Mouse (Mus musculus): ENCODE measurements around the gene Gm13697. TPM values are rescaled to one million over a fixed set of nuclear protein-coding genes. Genes with fewer than 3 reads are reported as not detected.

Gene Gm13697
- polyA plus RNA-seq, 1 experiment from 2014 or later = not detected

DNA sequence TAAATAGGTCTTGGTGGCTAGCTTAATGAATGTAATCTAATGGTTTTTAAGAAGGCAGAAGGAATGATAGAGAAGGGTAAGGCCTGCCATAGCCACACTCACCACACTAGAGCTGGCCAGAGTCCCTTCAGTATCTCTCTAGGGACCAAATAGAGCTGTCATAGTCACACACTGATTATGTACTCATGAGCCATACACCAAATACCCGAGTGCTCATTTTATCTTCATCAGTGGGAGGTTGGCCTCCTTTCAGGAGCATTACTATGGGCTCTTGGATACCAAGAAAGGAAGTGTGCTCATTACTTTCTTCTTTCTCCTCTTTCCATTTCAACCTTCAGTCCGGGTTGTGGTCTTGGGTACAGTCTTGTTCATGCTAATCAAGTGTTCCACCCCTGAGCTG, 37.4 kb downstream of the Gm13697 start:
- 79% methylated on average over 2 of the region's 2 CpGs for WGBS

DNA sequence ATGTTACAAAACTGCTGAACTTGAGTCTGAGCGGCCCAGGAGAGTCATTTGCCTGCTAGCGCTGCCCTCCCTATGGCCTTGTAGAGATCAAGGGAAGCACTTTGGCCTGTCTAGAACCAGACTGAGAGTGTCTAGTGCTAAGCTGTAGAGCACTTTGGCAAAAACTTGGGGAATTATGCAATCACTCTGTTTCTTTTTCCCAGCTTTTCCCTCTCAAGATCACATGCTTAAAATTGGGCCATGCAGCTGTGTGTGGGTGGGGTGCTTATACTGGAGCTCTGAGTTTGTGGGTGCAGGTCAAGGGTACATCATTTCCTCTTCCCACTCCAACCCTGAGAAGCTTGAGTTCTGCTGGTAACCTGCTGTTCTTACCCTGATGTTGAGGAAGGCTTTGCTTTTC, 38.4 kb downstream of the Gm13697 start:
- no peaks in the 10 kb centered on the region for H3K9me3 ChIP-seq (ENCODE audit: control insufficient read depth, low read length)
- no peaks in the 10 kb centered on the region for H3K4me1 ChIP-seq (ENCODE audit: control insufficient read depth, insufficient read depth, low read length)
- H3K27ac ChIP-seq (ENCODE audit: low read depth, low read length) = no peak overlapping the region
- H3K4me2 ChIP-seq = no peak overlapping the region
- H3K4me3 ChIP-seq (ENCODE audit: low read depth, low read length) = no peak overlapping the region
- no peak for DNase-seq (ENCODE audit: low spot score, missing footprints)
- H3K36me3 ChIP-seq (ENCODE audit: control insufficient read depth, insufficient read depth, low read length) = no peaks in the 10 kb centered on the region
- ATAC-seq (ENCODE audit: low FRiP score) = no peak
- no peak overlapping the region for H3K9ac ChIP-seq (ENCODE audit: low read length)
- 100% methylated on average over 2 of the region's 2 CpGs for WGBS
- no peaks in the 10 kb centered on the region for H3K27me3 ChIP-seq (ENCODE audit: control insufficient read depth, insufficient read depth, low read length)

More for the DNA sequence above, 37.4 kb downstream of the Gm13697 start:
- H3K9ac ChIP-seq (ENCODE audit: low read length) = no peak overlapping the region
- H3K4me3 ChIP-seq (ENCODE audit: low read depth, low read length) = no peak overlapping the region
- DNase-seq (ENCODE audit: low spot score, missing footprints) = no peak
- no peaks in the 10 kb centered on the region for H3K4me1 ChIP-seq (ENCODE audit: control insufficient read depth, insufficient read depth, low read length)
- H3K36me3 ChIP-seq (ENCODE audit: control insufficient read depth, insufficient read depth, low read length) = no peaks in the 10 kb centered on the region
- no peak for ATAC-seq (ENCODE audit: low FRiP score)
- H3K4me2 ChIP-seq = no peak overlapping the region
- H3K27me3 ChIP-seq (ENCODE audit: control insufficient read depth, insufficient read depth, low read length) = no peaks in the 10 kb centered on the region
- H3K9me3 ChIP-seq (ENCODE audit: control insufficient read depth, low read length) = no peaks in the 10 kb centered on the region
- H3K27ac ChIP-seq (ENCODE audit: low read depth, low read length) = no peak overlapping the region

DNA sequence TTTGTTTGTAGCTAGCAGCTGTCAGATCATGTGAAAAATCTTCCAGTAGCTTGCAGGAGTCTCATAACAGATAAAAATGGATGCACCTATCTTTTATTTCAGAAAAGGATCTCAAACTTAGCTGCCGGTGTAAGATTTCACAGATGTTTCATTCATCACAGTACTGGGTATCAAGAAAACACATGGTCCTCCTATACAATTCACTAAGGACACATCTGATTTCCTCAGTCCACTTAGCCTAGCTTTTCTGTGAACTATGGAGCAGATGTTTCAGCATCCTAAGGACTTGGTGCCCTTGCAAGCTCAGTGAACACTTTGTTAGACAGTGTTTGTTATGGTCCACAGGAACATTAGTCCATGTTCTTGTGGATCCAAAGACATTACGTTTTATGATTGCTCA, 38.8 kb downstream of the Gm13697 start:
- H3K4me1 ChIP-seq (ENCODE audit: control insufficient read depth, insufficient read depth, low read length) = no peaks in the 10 kb centered on the region
- H3K27me3 ChIP-seq (ENCODE audit: control insufficient read depth, insufficient read depth, low read length) = no peaks in the 10 kb centered on the region
- no peak overlapping the region for H3K4me2 ChIP-seq
- no peak overlapping the region for H3K9ac ChIP-seq (ENCODE audit: low read length)
- no peaks in the 10 kb centered on the region for H3K36me3 ChIP-seq (ENCODE audit: control insufficient read depth, insufficient read depth, low read length)
- WGBS = 89% methylated on average over 2 of the region's 2 CpGs
- no peaks in the 10 kb centered on the region for H3K9me3 ChIP-seq (ENCODE audit: control insufficient read depth, low read length)
- H3K4me3 ChIP-seq (ENCODE audit: low read depth, low read length) = no peak overlapping the region
- ATAC-seq (ENCODE audit: low FRiP score) (no peak), DNase-seq (ENCODE audit: low spot score, missing footprints) (no peak)
- H3K27ac ChIP-seq (ENCODE audit: low read depth, low read length) = no peak overlapping the region

DNA sequence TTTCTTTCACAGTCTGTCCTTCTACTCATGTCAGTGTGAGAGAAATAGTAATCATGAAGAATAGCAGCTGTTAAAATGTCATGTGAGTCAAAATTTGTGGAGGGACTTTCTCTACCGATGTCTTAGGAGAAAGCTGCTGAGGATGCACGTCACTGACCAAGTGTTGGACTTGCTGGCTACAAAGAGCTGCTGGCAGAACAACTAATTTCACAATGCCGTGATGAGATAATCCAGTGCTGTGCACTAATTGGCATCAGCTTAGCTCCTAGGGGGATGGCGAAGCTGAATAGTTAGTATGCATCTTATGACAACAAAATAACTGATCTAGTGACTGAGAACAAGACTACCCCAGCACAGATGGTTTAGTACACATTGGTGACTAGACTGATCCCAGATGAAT, 40.7 kb downstream of the Gm13697 start:
- H3K36me3 ChIP-seq (ENCODE audit: control insufficient read depth, insufficient read depth, low read length) = no peaks in the 10 kb centered on the region
- no peaks in the 10 kb centered on the region for H3K4me1 ChIP-seq (ENCODE audit: control insufficient read depth, insufficient read depth, low read length)
- ATAC-seq (ENCODE audit: low FRiP score) = no peak
- H3K27ac ChIP-seq (ENCODE audit: low read depth, low read length) = no peak overlapping the region
- no peak for DNase-seq (ENCODE audit: low spot score, missing footprints)
- no peak overlapping the region for H3K4me3 ChIP-seq (ENCODE audit: low read depth, low read length)
- H3K4me2 ChIP-seq = no peak overlapping the region
- no peaks in the 10 kb centered on the region for H3K27me3 ChIP-seq (ENCODE audit: control insufficient read depth, insufficient read depth, low read length)
- H3K9ac ChIP-seq (ENCODE audit: low read length) = no peak overlapping the region
- 42% methylated on average over 4 of the region's 4 CpGs for WGBS
- H3K9me3 ChIP-seq (ENCODE audit: control insufficient read depth, low read length) = no peaks in the 10 kb centered on the region

DNA sequence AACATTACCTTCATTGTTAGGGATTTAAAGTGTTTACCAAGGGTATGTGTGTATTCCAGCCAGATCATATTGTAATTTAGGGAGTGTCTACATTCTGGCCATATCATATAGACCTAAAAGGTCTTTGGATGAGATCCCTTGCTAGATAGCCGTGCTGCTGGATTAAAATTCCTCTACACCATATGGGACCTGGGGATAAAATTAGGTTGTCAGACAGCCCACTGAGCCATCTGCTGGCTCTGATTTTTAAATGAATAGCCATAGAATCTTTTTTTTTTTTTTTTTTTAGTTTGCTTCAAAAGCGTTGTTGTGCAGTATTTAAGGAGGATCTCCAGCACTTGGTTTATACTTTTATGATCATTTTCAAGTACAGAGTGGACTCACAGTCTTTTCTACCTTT, 48.0 kb downstream of the Gm13697 start:
- Histone ChIP-seq H3K4me1 (ENCODE audit: control insufficient read depth, insufficient read depth, low read length) (no peaks in the 10 kb centered on the region), H3K9me3 (ENCODE audit: control insufficient read depth, low read length) (no peaks in the 10 kb centered on the region), H3K9ac (ENCODE audit: low read length) (no peak overlapping the region), H3K27me3 (ENCODE audit: control insufficient read depth, insufficient read depth, low read length) (no peaks in the 10 kb centered on the region), H3K4me2 (no peak overlapping the region), H3K27ac (ENCODE audit: low read depth, low read length) (no peak overlapping the region), H3K4me3 (ENCODE audit: low read depth, low read length) (no peak overlapping the region), H3K36me3 (ENCODE audit: control insufficient read depth, insufficient read depth, low read length) (no peaks in the 10 kb centered on the region)
- no peak for DNase-seq (ENCODE audit: low spot score, missing footprints)
- no peak for ATAC-seq (ENCODE audit: low FRiP score)
- WGBS = 86% methylated on average over 2 of the region's 2 CpGs

DNA sequence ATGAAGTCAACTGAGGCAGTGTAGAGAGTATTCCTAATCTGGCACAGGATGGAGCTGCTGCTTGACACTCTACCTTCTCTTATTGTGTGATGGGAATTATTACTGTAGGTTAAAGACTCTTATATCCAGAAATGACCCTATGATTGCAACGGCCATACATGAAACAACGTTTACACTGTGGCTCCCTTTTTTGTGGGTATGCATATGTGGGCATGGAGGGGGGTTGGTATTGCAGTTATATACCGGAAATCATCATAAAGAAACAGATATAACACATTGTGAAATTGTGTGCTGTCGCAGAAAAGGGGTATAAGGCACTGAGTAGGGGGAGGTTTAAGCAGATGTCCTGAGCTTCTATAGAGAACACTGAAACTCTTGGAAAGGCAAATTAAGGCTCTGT, 51.5 kb downstream of the Gm13697 start:
- Histone ChIP-seq H3K9me3 (ENCODE audit: control insufficient read depth, low read length) (no peaks in the 10 kb centered on the region), H3K27me3 (ENCODE audit: control insufficient read depth, insufficient read depth, low read length) (no peaks in the 10 kb centered on the region), H3K4me1 (ENCODE audit: control insufficient read depth, insufficient read depth, low read length) (no peaks in the 10 kb centered on the region), H3K27ac (ENCODE audit: low read depth, low read length) (no peak overlapping the region), H3K4me2 (no peak overlapping the region), H3K9ac (ENCODE audit: low read length) (no peak overlapping the region), H3K4me3 (ENCODE audit: low read depth, low read length) (no peak overlapping the region), H3K36me3 (ENCODE audit: control insufficient read depth, insufficient read depth, low read length) (no peaks in the 10 kb centered on the region)
- ATAC-seq (ENCODE audit: low FRiP score) (no peak), DNase-seq (ENCODE audit: low spot score, missing footprints) (no peak)
- WGBS = 91% methylated on average over 4 of the region's 4 CpGs

Other genes with a start within 250 kb of the Gm13697 start
- 42.8 and 49.5 TPM in 2 replicates for gene Fam171b, start 172.1 kb upstream of the Gm13697 start, polyA plus RNA-seq (2014; fragmentation: Nextera tagmentation; extraction: Ambion mirVana)
- gene Zswim2, start 43.5 kb upstream of the Gm13697 start, polyA plus RNA-seq (2014; fragmentation: Nextera tagmentation; extraction: Ambion mirVana) = not detected in 2 replicates
- not detected in 2 replicates for gene Gm13698, start 29.1 kb upstream of the Gm13697 start, polyA plus RNA-seq (2014; fragmentation: Nextera tagmentation; extraction: Ambion mirVana)
- gene Gm13693, start 23.2 kb upstream of the Gm13697 start, polyA plus RNA-seq (2014; fragmentation: Nextera tagmentation; extraction: Ambion mirVana) = not detected in 2 replicates
- not detected in 2 replicates for gene Gm13695, start 17.4 kb upstream of the Gm13697 start, polyA plus RNA-seq (2014; fragmentation: Nextera tagmentation; extraction: Ambion mirVana)
- not detected in 2 replicates for gene Gm13696, start 11.6 kb upstream of the Gm13697 start, polyA plus RNA-seq (2014; fragmentation: Nextera tagmentation; extraction: Ambion mirVana)
- not detected in 2 replicates for gene Gm13694, start 5.8 kb upstream of the Gm13697 start, polyA plus RNA-seq (2014; fragmentation: Nextera tagmentation; extraction: Ambion mirVana)
- gene Gm13691, start 5.8 kb downstream of the Gm13697 start, polyA plus RNA-seq (2014; fragmentation: Nextera tagmentation; extraction: Ambion mirVana) = not detected in 2 replicates